Mouse (Mus musculus) stomach, embryonic 15.5 days (tissue): ENCODE data around the gene Chd5. TPM values are rescaled to one million over a fixed set of nuclear protein-coding genes. Genes with fewer than 3 reads are reported as not detected.

Experiments
- ATAC-seq: fragments of 200-750 bp; cut with Nextera tagmentation; 2 replicates; pipeline ENCODE4 v1.8.0; 2017; ENCODE audit warnings: low read depth, moderate number of reproducible peaks, moderate TSS enrichment; ENCODE audit not compliant: insufficient read depth, low FRiP score
- H3K27ac ChIP-seq: fragments of 300-500 bp; sonication (generic); 2 replicates; pipeline ENCODE4 v1.5.1; 2015; ENCODE audit warnings: mild to moderate bottlenecking, inconsistent platforms
- H3K27me3 ChIP-seq: fragments of 300-500 bp; sonication (generic); replicated peaks from 2 replicates; pipeline ENCODE4 v1.6.1; 2015; ENCODE audit warnings: inconsistent platforms
- H3K36me3 ChIP-seq: fragments of 300-500 bp; sonication (generic); 2 replicates; pipeline ENCODE4 v1.6.1; 2015; ENCODE audit warnings: inconsistent platforms
- H3K4me1 ChIP-seq: fragments of 300-500 bp; sonication (generic); 2 replicates; pipeline ENCODE4 v1.6.1; 2015; ENCODE audit warnings: inconsistent platforms
- H3K4me2 ChIP-seq: fragments of 300-500 bp; sonication (generic); 2 replicates; pipeline ENCODE4 v1.6.1; 2015; ENCODE audit warnings: mild to moderate bottlenecking, inconsistent platforms
- H3K4me3 ChIP-seq: fragments of 300-500 bp; sonication (generic); replicated peaks from 2 replicates; pipeline ENCODE4 v1.5.1; 2015; ENCODE audit warnings: inconsistent platforms
- H3K9ac ChIP-seq: fragments of 300-500 bp; sonication (generic); 2 replicates; pipeline ENCODE4 v1.6.1; 2015; ENCODE audit warnings: inconsistent platforms
- H3K9me3 ChIP-seq: fragments of 300-500 bp; sonication (generic); 2 replicates; pipeline ENCODE4 v1.6.1; 2016; ENCODE audit warnings: inconsistent platforms
- WGBS: fragments of 180-500 bp; shearing (Covaris S2); methylation state at CpG from one replicate; pipeline ENCODE4 v1.1.7; 2015; 5-methylcytosine and 5-hydroxymethylcytosine counted together
- polyA plus RNA-seq: library from polyadenylated mRNA; unstranded; fragments of >200 nt; fragmentation: Nextera tagmentation; extraction: Ambion mirVana; gene quantifications from 2 replicates; pipeline ENCODE4 v1.2.1, GENCODE M21; 2015

Chd5 gene
- polyA plus RNA-seq, 1 experiment from 2014 or later = 1.5 TPM

DNA sequence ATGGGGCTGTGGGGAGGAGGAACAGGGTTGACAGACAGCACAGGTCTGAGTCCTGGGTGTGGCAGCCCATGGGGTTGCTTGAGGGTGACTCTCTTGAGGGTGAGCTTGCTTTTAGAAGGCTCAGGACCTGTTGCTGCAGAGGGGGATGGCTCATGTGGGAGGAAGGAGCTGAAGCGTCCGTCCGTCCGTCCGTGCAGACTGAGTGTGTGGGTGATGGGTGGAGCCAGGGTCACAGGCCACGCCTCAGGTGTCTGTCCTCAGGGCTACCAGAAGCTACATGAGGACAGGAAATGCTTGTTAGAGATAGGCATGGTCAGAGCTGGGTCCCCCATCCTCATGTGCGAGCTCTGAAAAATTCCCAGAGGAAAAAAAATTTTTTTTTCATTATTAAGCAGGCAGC is 6.2 kb downstream of the Chd5 start:
- Histone ChIP-seq H3K27me3 (peaks cover 41% of the 10 kb centered on the region), H3K9me3 (no peaks in the 10 kb centered on the region), H3K4me3 (no peak overlapping the region), H3K4me1 (peaks cover 18% of the 10 kb centered on the region; the same call in 1 of the 2 replicates), H3K9ac (no peak overlapping the region), H3K27ac (no peak overlapping the region), H3K36me3 (no peaks in the 10 kb centered on the region), H3K4me2 (no peak overlapping the region)
- 50% methylated on average over 7 of the region's 7 CpGs for WGBS
- ATAC-seq = no peak

GRCm38 (mm10) chr4:152345120-152345889 is 6.9 kb downstream of the Chd5 start:
- peaks cover 40% of the 10 kb centered on the region for H3K27me3 ChIP-seq
- no peak overlapping the region for H3K27ac ChIP-seq
- peaks cover 18% of the 10 kb centered on the region; the same call in 1 of the 2 replicates for H3K4me1 ChIP-seq
- H3K36me3 ChIP-seq = no peaks in the 10 kb centered on the region
- 0 out of 2 replicates have a peak, but pooled peaks have one; percentile 12 for ATAC-seq
- H3K4me3 ChIP-seq = no peak overlapping the region
- H3K9ac ChIP-seq = no peak overlapping the region
- no peak overlapping the region for H3K4me2 ChIP-seq
- H3K9me3 ChIP-seq = no peaks in the 10 kb centered on the region
- WGBS = 38% methylated on average over 7 of the region's 7 CpGs

DNA sequence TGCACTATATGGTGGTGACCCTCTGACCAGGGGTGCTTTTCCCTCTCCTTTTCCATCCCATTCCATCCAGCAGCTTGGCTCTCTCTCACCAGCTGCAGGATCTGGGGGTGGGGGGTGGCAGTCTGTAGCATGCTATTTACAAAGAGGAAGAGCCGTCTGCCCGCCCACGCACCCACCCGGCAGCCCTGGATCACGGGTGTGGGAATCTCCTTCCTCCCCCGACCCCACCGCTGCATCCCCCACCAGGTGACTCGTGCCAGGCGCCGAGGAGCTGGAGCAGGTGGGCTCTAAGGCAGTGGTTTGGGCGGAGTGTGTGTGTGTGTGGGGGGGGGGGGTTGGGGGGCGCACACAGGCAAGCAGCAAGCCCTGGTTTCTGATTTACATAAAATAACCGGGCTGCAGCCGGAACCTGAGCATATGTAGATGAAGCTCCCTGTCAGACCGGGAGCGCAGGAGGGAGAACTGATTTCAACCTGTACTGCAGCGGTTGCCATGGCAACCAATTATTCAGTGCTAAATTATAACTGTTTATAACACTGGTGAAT is 11.5 kb downstream of the Chd5 start:
- WGBS = 3% methylated on average over 17 of the region's 17 CpGs
- no peak overlapping the region for H3K27ac ChIP-seq
- H3K4me2 ChIP-seq = no peak overlapping the region
- H3K4me1 ChIP-seq = peaks cover 8% of the 10 kb centered on the region; the same call in 1 of the 2 replicates
- no peak for ATAC-seq
- H3K27me3 ChIP-seq = peaks cover 31% of the 10 kb centered on the region
- H3K9me3 ChIP-seq = no peaks in the 10 kb centered on the region
- H3K9ac ChIP-seq = no peak overlapping the region
- no peak overlapping the region for H3K4me3 ChIP-seq
- no peaks in the 10 kb centered on the region for H3K36me3 ChIP-seq

GRCm38 (mm10) chr4:152350722-152351421 is 12.4 kb downstream of the Chd5 start:
- Histone ChIP-seq H3K27me3 (peaks cover 31% of the 10 kb centered on the region), H3K9me3 (no peaks in the 10 kb centered on the region), H3K4me3 (no peak overlapping the region), H3K4me2 (no peak overlapping the region), H3K4me1 (no peaks in the 10 kb centered on the region), H3K36me3 (no peaks in the 10 kb centered on the region), H3K9ac (no peak overlapping the region), H3K27ac (no peak overlapping the region)
- WGBS = 18% methylated on average over 8 of the region's 8 CpGs
- no peak for ATAC-seq

- Histone ChIP-seq H3K9ac (no peak overlapping the region), H3K4me3 (no peak overlapping the region), H3K4me2 (no peak overlapping the region), H3K27me3 (peaks cover 27% of the 10 kb centered on the region), H3K9me3 (no peaks in the 10 kb centered on the region), H3K4me1 (no peaks in the 10 kb centered on the region), H3K36me3 (no peaks in the 10 kb centered on the region), H3K27ac (no peak overlapping the region)
- 11% methylated on average over 14 of the region's 14 CpGs for WGBS
- ATAC-seq = no peak
Measured at GRCm38 (mm10) chr4:152351422-152352305, 13.2 kb downstream of the Chd5 start.

DNA sequence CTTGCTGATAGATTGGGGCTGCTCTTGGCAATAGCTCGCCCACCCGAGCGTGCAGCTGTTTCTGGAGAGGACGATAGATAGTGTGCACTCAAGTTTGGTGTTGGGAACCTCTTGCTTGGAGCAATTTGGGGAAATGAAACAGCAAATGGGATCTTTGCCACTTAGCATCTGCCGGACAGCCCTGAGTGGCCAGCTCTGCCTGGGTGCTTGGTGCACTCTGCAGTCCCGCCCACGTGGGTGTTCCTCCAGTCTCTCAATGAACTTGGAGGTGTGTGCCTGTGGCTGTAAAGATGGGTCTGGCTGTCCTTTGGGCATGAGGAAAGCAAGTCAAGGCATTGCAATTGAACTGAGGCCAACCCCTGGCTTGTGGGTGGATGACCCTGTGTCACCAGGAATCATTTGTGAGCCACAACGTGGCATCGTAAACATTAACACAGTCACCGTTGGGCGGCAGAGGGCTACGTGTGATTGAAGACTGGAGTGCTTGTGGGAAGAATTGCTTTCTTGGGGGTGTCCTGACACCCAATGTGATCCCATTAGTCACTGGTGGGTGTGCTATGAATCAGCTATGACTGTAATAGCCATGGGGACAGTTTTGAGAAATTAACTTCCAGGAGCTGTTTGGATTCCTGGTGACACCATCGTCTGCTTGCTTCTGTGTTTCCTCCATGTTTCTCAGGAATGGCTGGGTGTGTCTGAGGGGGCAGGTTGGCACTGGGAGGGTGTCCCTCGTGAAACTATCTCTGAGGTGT is 15.6 kb downstream of the Chd5 start:
- ATAC-seq = no peak
- H3K9ac ChIP-seq = no peak overlapping the region
- WGBS = 74% methylated on average over 14 of the region's 14 CpGs
- no peaks in the 10 kb centered on the region for H3K36me3 ChIP-seq
- no peak overlapping the region for H3K4me2 ChIP-seq
- H3K27ac ChIP-seq = no peak overlapping the region
- H3K27me3 ChIP-seq = peaks cover 21% of the 10 kb centered on the region
- H3K9me3 ChIP-seq = no peaks in the 10 kb centered on the region
- no peak overlapping the region for H3K4me3 ChIP-seq
- no peaks in the 10 kb centered on the region for H3K4me1 ChIP-seq

DNA sequence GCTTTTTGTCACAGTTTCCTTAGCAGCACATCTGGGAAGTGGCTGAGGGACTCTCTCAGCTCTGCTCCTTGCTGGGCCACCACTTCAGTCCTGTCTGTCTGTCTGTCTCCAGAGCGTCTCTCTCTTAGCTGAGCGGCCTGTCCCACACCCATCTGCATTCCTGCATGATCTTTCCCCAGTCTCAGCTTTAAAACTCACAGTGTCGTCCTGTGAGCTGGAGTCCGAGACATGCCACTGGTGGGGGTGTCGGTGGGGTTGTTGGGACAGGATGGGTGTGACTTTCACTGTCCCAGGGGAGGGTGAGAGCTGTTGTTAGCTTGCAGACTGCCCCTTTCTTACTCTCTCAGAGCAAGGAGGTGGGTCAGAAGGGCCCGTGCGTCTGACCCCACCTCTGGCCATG is 17.2 kb downstream of the Chd5 start:
- H3K9ac ChIP-seq = no peak overlapping the region
- 73% methylated on average over 7 of the region's 7 CpGs for WGBS
- ATAC-seq = no peak
- H3K4me2 ChIP-seq = no peak overlapping the region
- H3K36me3 ChIP-seq = no peaks in the 10 kb centered on the region
- H3K27ac ChIP-seq = no peak overlapping the region
- H3K4me1 ChIP-seq = peaks cover 2% of the 10 kb centered on the region; the same call in 1 of the 2 replicates
- H3K9me3 ChIP-seq = no peaks in the 10 kb centered on the region
- H3K4me3 ChIP-seq = no peak overlapping the region
- peaks cover 24% of the 10 kb centered on the region for H3K27me3 ChIP-seq

GRCm38 (mm10) chr4:152359700-152360099 is 21.2 kb downstream of the Chd5 start:
- ATAC-seq = no peak
- no peaks in the 10 kb centered on the region for H3K36me3 ChIP-seq
- H3K9me3 ChIP-seq = no peaks in the 10 kb centered on the region
- no peak overlapping the region for H3K4me2 ChIP-seq
- H3K27me3 ChIP-seq = peaks cover 18% of the 10 kb centered on the region
- no peak overlapping the region for H3K27ac ChIP-seq
- 7% methylated on average over 11 of the region's 11 CpGs for WGBS
- H3K4me1 ChIP-seq = peaks cover 8% of the 10 kb centered on the region; the same call in 1 of the 2 replicates
- H3K9ac ChIP-seq = no peak overlapping the region
- no peak overlapping the region for H3K4me3 ChIP-seq

DNA sequence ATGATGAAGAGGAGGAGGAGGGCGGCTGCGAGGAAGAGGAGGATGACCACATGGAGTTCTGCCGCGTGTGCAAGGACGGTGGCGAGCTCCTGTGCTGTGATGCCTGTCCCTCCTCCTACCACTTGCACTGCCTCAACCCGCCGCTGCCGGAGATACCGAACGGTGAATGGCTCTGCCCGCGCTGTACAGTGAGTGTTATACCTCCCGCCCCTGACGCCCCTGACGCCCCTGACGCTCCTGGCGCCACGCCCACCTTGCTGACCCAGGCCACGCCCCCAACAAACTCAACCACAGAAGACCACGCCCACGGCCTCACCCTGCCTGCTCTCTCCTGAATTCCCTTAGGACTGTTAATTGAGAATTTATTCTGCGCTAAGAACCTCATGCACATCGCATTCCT is 22.4 kb downstream of the Chd5 start:
- Histone ChIP-seq H3K4me1 (peaks cover 8% of the 10 kb centered on the region; the same call in 1 of the 2 replicates), H3K9me3 (no peaks in the 10 kb centered on the region), H3K9ac (no peak overlapping the region), H3K36me3 (no peaks in the 10 kb centered on the region), H3K27ac (no peak overlapping the region), H3K4me3 (peak overlapping the region; percentile 16; the same call in 1 of the 2 replicates), H3K27me3 (peaks cover 18% of the 10 kb centered on the region), H3K4me2 (peak overlapping the region; percentile 42)
- peak; percentile 67 for ATAC-seq
- WGBS = 2% methylated on average over 23 of the region's 24 CpGs

DNA sequence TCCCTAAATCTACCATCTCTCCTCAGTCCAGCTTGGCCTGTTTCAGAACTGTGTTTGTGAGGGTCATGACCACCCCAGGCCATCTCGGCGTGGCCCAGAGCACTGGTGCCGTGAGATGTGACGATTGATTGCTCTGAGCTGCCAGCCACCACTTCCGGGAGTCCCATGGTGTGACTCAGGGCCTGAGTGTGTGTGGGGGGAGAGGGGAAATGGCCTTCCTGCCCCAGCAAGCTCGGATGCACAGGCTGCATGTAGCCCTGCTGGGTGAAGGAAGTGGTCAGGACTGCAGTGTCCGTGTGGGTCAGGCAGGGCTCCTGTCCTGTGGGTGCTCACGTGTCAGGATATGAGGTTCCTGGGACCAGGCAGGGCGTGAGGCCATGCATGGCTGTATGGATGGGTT is 23.7 kb downstream of the Chd5 start:
- H3K4me2 ChIP-seq = no peak overlapping the region
- no peak for ATAC-seq

GRCm38 (mm10) chr4:152365228-152365627 is 26.8 kb downstream of the Chd5 start:
- no peak for ATAC-seq
- Histone ChIP-seq H3K9ac (no peak overlapping the region), H3K4me3 (no peak overlapping the region), H3K36me3 (no peaks in the 10 kb centered on the region), H3K4me2 (no peak overlapping the region), H3K27me3 (peaks cover 12% of the 10 kb centered on the region), H3K4me1 (peaks cover 8% of the 10 kb centered on the region; the same call in 1 of the 2 replicates), H3K9me3 (no peaks in the 10 kb centered on the region), H3K27ac (no peak overlapping the region)
- WGBS = 70% methylated on average over 7 of the region's 7 CpGs

More for the DNA sequence above, 23.7 kb downstream of the Chd5 start:
- no peaks in the 10 kb centered on the region for H3K36me3 ChIP-seq
- peaks cover 18% of the 10 kb centered on the region for H3K27me3 ChIP-seq
- 47% methylated on average over 9 of the region's 9 CpGs for WGBS
- peaks cover 8% of the 10 kb centered on the region; the same call in 1 of the 2 replicates for H3K4me1 ChIP-seq
- H3K27ac ChIP-seq = no peak overlapping the region
- H3K9me3 ChIP-seq = no peaks in the 10 kb centered on the region
- H3K4me3 ChIP-seq = no peak overlapping the region
- no peak overlapping the region for H3K9ac ChIP-seq
